Mouse (Mus musculus) midbrain, embryonic 15.5 days (tissue): ENCODE measurements around the gene Ulk4. TPM values are rescaled to one million over a fixed set of nuclear protein-coding genes. Genes with fewer than 3 reads are reported as not detected.

ENCODE experiments used
- ATAC-seq: fragments of 200-750 bp; cut with Nextera tagmentation; replicated peaks from 2 replicates; pipeline ENCODE4 v1.8.0; 2017; ENCODE audit warnings: moderate TSS enrichment
- H3K27ac ChIP-seq: fragments of 300-500 bp; sonication (generic); 2 replicates; pipeline ENCODE4 v1.5.1; 2015; ENCODE audit warnings: mild to moderate bottlenecking, inconsistent platforms
- H3K27me3 ChIP-seq: fragments of 300-500 bp; sonication (generic); replicated peaks from 2 replicates; pipeline ENCODE4 v1.6.1; 2015; ENCODE audit warnings: inconsistent platforms
- H3K36me3 ChIP-seq: fragments of 300-500 bp; sonication (generic); replicated peaks from 2 replicates; pipeline ENCODE4 v1.6.1; 2015; ENCODE audit warnings: inconsistent platforms
- H3K4me1 ChIP-seq: fragments of 300-500 bp; sonication (generic); 2 replicates; pipeline ENCODE4 v1.6.1; 2015; ENCODE audit warnings: inconsistent platforms
- H3K4me2 ChIP-seq: fragments of 300-500 bp; sonication (generic); 2 replicates; pipeline ENCODE4 v1.6.1; 2015; ENCODE audit warnings: inconsistent platforms, mild to moderate bottlenecking, moderate library complexity
- H3K4me3 ChIP-seq: fragments of 300-500 bp; sonication (generic); 2 replicates; pipeline ENCODE4 v1.5.1; 2015; ENCODE audit warnings: mild to moderate bottlenecking, inconsistent platforms
- H3K9ac ChIP-seq: fragments of 300-500 bp; sonication (generic); 2 replicates; pipeline ENCODE4 v1.6.1; 2015; ENCODE audit warnings: mild to moderate bottlenecking, inconsistent platforms
- H3K9me3 ChIP-seq: fragments of 300-500 bp; sonication (generic); 2 replicates; pipeline ENCODE4 v1.6.1; 2016; ENCODE audit warnings: inconsistent platforms
- WGBS: fragments of 180-500 bp; shearing (Covaris S2); methylation state at CpG from one replicate; pipeline ENCODE4 v1.1.7; 2015; ENCODE audit warnings: mixed read lengths; 5-methylcytosine and 5-hydroxymethylcytosine counted together
- polyA plus RNA-seq: library from polyadenylated mRNA; unstranded; fragments of >200 nt; fragmentation: Nextera tagmentation; extraction: Ambion mirVana; gene quantifications from 2 replicates; pipeline ENCODE4 v1.2.1, GENCODE M21; 2015

Gene Ulk4
- polyA plus RNA-seq, 1 experiment from 2014 or later: 92.9 TPM

DNA sequence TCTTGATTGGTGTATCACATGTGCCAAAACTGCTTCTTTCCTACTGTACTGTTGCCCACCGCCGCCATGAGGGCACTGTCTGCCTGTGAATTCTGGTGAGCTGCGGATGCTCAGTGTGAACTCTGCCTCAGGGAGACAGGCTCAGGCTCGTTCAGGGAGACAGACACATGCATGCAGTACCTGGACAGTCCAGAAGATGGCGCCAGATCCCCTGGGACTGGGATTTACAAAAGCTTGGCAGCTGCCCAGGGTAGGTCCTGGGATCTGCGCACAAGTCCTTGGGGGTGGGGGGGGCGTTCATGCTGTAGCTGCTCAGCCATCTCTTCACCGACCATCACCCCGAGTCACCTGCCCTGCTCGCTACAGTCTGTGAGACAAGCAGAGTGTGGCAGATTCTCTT, 168.9 kb downstream of the Ulk4 start:
- Histone ChIP-seq H3K4me1 (peaks cover 22% of the 10 kb centered on the region; the same call in 1 of the 2 replicates), H3K27ac (no peak overlapping the region), H3K9me3 (no peaks in the 10 kb centered on the region), H3K4me3 (no peak overlapping the region), H3K27me3 (no peaks in the 10 kb centered on the region), H3K4me2 (no peak overlapping the region), H3K9ac (no peak overlapping the region), H3K36me3 (no peaks in the 10 kb centered on the region)
- WGBS: 11% methylated on average over 10 of the region's 10 CpGs
- peak; percentile 78 for ATAC-seq

DNA sequence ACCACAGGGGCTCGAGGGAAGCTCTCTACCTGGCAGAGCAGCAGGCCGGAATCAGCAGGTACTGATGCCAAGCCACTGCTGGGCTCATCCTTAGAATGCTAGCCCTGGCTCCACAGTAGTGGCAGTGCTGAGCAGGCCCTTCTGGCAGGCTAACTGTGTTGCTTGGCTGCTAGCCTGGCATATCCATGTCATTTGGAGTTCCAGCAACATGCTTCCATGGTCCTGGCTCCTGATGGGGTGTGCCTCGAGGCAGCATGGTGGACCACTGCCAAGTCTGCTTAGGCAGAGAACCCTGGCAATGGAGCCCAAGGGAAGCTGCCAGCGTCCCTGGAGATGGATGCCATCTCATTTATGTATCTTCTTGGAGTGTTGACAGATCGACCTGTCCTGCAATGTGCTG, 169.4 kb downstream of the Ulk4 start:
- Histone ChIP-seq H3K36me3 (no peaks in the 10 kb centered on the region), H3K27me3 (no peaks in the 10 kb centered on the region), H3K9me3 (no peaks in the 10 kb centered on the region), H3K27ac (peak overlapping the region; percentile 8; the same call in 1 of the 2 replicates), H3K9ac (no peak overlapping the region), H3K4me3 (no peak overlapping the region), H3K4me1 (peaks cover 22% of the 10 kb centered on the region; the same call in 1 of the 2 replicates), H3K4me2 (no peak overlapping the region)
- 51% methylated on average over 5 of the region's 5 CpGs for WGBS
- peak; percentile 79 for ATAC-seq

DNA sequence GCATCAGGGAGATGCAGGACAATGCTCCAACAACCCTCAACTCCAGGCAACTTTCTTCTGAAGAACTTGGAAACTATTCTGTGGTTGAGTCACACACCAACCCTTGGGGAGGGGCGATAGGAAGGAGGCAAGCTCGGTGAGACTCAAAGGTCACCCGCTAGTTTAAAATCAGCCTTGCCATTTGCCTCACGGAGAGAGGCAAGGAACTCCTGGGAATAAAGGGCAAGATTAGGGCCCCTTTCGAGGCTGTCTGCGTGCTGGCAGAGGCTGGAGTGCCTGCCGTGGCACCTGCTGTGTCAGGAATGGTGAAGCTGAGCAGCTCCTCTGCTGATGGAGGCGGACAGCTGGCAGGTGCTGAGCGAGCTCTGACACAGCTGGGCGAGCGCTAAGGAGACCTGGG, 169.9 kb downstream of the Ulk4 start:
- Histone ChIP-seq H3K9ac (no peak overlapping the region), H3K27me3 (no peaks in the 10 kb centered on the region), H3K36me3 (no peaks in the 10 kb centered on the region), H3K4me2 (no peak overlapping the region), H3K4me1 (peaks cover 22% of the 10 kb centered on the region; the same call in 1 of the 2 replicates), H3K27ac (peak overlapping the region; percentile 8; the same call in 1 of the 2 replicates), H3K4me3 (no peak overlapping the region), H3K9me3 (no peaks in the 10 kb centered on the region)
- ATAC-seq: no peak; the same call in 1 of the 2 replicates
- WGBS: 21% methylated on average over 11 of the region's 11 CpGs

GRCm38 (mm10) chr9:121101516-121101915, 175.5 kb downstream of the Ulk4 start:
- WGBS: 75% methylated on average over 10 of the region's 10 CpGs
- ATAC-seq: no peak
- Histone ChIP-seq H3K36me3 (no peaks in the 10 kb centered on the region), H3K27ac (no peak overlapping the region), H3K9ac (no peak overlapping the region), H3K4me1 (peaks cover 8% of the 10 kb centered on the region; the same call in 1 of the 2 replicates), H3K27me3 (no peaks in the 10 kb centered on the region), H3K4me3 (no peak overlapping the region), H3K9me3 (no peaks in the 10 kb centered on the region), H3K4me2 (no peak overlapping the region)

GRCm38 (mm10) chr9:121099453-121099852, 177.5 kb downstream of the Ulk4 start:
- WGBS: 71% methylated on average over 10 of the region's 10 CpGs
- 0 out of 2 replicates have a peak overlapping the region, but pooled peaks have one; percentile 15 for H3K27ac ChIP-seq
- ATAC-seq: no peak

DNA sequence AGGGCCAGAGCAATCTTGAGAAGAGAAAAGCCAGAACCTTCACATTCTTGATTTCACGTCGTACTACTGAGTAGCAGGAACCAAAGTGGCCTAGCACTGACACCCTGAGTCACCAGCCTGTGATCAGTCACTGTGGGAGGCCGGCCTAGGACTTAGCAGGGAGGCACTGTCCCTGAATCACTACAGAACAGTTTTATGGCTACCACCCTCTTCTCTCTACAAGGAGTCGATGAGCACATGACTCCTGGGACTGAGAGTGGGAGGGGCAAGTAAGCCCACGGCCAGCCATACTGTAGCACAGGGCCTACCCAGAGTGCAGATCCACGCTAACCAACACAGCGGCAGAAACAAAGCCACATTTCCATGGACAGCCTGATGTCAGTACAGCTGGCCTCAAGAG, 183.2 kb downstream of the Ulk4 start:
- H3K4me3 ChIP-seq: no peak overlapping the region
- no peaks in the 10 kb centered on the region for H3K27me3 ChIP-seq
- no peaks in the 10 kb centered on the region for H3K9me3 ChIP-seq
- no peak overlapping the region for H3K9ac ChIP-seq
- H3K4me1 ChIP-seq: peaks cover 8% of the 10 kb centered on the region; the same call in 1 of the 2 replicates
- no peaks in the 10 kb centered on the region for H3K36me3 ChIP-seq
- no peak overlapping the region for H3K4me2 ChIP-seq
- WGBS: 83% methylated on average over 7 of the region's 7 CpGs
- no peak for ATAC-seq
- no peak overlapping the region for H3K27ac ChIP-seq

More at GRCm38 (mm10) chr9:121099453-121099852, 177.5 kb downstream of the Ulk4 start:
- Histone ChIP-seq H3K9me3 (no peaks in the 10 kb centered on the region), H3K4me2 (no peak overlapping the region), H3K27me3 (no peaks in the 10 kb centered on the region), H3K36me3 (no peaks in the 10 kb centered on the region), H3K4me1 (peaks cover 8% of the 10 kb centered on the region; the same call in 1 of the 2 replicates), H3K4me3 (no peak overlapping the region), H3K9ac (no peak overlapping the region)

DNA sequence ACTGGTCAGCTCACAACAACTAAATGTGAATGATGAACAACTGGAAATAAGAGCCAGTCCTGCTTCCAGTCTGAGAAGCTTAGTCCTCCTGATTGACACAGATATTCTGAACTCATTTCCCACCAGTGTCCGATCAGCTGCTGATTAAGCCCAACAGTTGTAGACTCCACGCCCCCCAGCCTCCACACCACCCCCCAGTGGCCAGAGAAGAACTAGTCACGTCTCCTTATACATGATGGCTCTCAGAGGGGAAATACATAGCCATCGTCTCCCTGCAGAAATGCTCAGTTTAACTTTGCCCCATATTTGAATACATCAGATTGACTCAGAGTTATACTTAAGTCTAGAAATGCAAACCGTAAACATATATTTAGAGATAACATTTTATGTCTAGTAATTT, 184.4 kb downstream of the Ulk4 start:
- Histone ChIP-seq H3K4me2 (no peak overlapping the region), H3K4me3 (no peak overlapping the region), H3K27me3 (no peaks in the 10 kb centered on the region), H3K27ac (no peak overlapping the region), H3K4me1 (no peaks in the 10 kb centered on the region), H3K9ac (no peak overlapping the region), H3K36me3 (no peaks in the 10 kb centered on the region), H3K9me3 (no peaks in the 10 kb centered on the region)
- WGBS: 84% methylated on average over 5 of the region's 5 CpGs
- ATAC-seq: no peak

GRCm38 (mm10) chr9:121091016-121091735, 185.8 kb downstream of the Ulk4 start:
- ATAC-seq: no peak
- WGBS: 73% methylated on average over 10 of the region's 10 CpGs
- Histone ChIP-seq H3K4me3 (no peak overlapping the region), H3K27me3 (no peaks in the 10 kb centered on the region), H3K4me1 (no peaks in the 10 kb centered on the region), H3K36me3 (no peaks in the 10 kb centered on the region), H3K4me2 (no peak overlapping the region), H3K9me3 (no peaks in the 10 kb centered on the region), H3K9ac (no peak overlapping the region), H3K27ac (no peak overlapping the region)

DNA sequence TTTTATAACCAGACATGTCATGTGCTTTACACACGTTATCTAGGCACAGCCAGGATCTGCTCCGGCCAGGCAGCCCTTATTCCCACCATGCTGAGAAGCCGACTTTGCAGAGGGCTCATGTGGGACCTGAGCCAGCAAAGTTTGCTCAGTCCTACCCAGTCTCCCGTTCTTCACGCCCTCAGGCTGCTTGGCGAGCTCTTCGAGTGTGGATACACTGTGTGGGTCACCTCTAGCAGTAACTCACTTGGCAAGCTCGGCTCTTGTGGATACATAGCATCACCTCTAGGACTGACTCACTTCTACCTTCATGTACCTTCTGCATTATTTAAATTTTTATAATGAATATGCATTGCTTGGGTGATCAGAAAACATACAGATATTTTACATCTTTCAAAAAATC, 189.3 kb downstream of the Ulk4 start:
- no peak overlapping the region for H3K4me3 ChIP-seq
- no peak for ATAC-seq
- no peak overlapping the region for H3K27ac ChIP-seq
- 78% methylated on average over 8 of the region's 8 CpGs for WGBS
- no peaks in the 10 kb centered on the region for H3K9me3 ChIP-seq
- H3K27me3 ChIP-seq: no peaks in the 10 kb centered on the region
- 0 out of 2 replicates have a peak, but pooled peaks cover 8% of the 10 kb centered on the region for H3K4me1 ChIP-seq
- no peak overlapping the region for H3K4me2 ChIP-seq
- H3K9ac ChIP-seq: no peak overlapping the region
- no peaks in the 10 kb centered on the region for H3K36me3 ChIP-seq

GRCm38 (mm10) chr9:121084191-121084590, 192.8 kb downstream of the Ulk4 start:
- Histone ChIP-seq H3K4me1 (peaks cover 17% of the 10 kb centered on the region), H3K9me3 (no peaks in the 10 kb centered on the region), H3K36me3 (no peaks in the 10 kb centered on the region), H3K9ac (no peak overlapping the region), H3K4me2 (no peak overlapping the region), H3K4me3 (no peak overlapping the region), H3K27ac (no peak overlapping the region), H3K27me3 (no peaks in the 10 kb centered on the region)
- ATAC-seq: 0 out of 2 replicates have a peak, but pooled peaks have one; percentile 30
- WGBS: 56% methylated on average over 4 of the region's 4 CpGs

- Histone ChIP-seq H3K4me2 (no peak overlapping the region), H3K9ac (no peak overlapping the region), H3K4me1 (peaks cover 29% of the 10 kb centered on the region), H3K9me3 (no peaks in the 10 kb centered on the region), H3K36me3 (no peaks in the 10 kb centered on the region), H3K4me3 (no peak overlapping the region), H3K27ac (no peak overlapping the region), H3K27me3 (no peaks in the 10 kb centered on the region)
- ATAC-seq: no peak
- 90% methylated on average over 3 of the region's 3 CpGs for WGBS
Measured at GRCm38 (mm10) chr9:121080834-121081233, 196.2 kb downstream of the Ulk4 start.

DNA sequence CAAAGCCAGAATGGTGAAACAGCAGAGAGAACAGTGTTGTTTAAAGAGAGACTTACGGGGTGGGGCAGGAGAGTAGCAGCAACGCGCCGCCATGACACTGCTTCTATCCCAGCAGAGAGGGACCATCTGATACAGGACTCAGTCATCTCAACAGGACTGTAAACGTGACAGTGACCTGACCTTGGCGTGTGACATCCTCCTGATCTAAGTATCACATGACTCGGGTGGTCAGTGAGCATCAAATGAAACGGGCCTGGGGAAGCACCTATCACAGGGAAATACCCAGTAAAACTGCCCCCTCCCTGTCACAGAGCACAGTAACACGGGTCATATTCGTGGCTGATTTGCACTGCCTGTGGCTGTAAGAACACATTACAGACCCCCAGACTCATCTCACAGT, 196.6 kb downstream of the Ulk4 start:
- WGBS: 86% methylated on average over 10 of the region's 10 CpGs
- no peak overlapping the region for H3K27ac ChIP-seq
- peaks cover 29% of the 10 kb centered on the region for H3K4me1 ChIP-seq
- ATAC-seq: no peak
- H3K9ac ChIP-seq: no peak overlapping the region
- no peak overlapping the region for H3K4me3 ChIP-seq
- no peaks in the 10 kb centered on the region for H3K36me3 ChIP-seq
- H3K4me2 ChIP-seq: no peak overlapping the region
- no peaks in the 10 kb centered on the region for H3K9me3 ChIP-seq
- H3K27me3 ChIP-seq: no peaks in the 10 kb centered on the region
